Mouse (Mus musculus) CD4-positive, CD25-positive, alpha-beta regulatory T cell (primary cell): ENCODE results near the gene Tceal6. TPM values are rescaled to one million over a fixed set of nuclear protein-coding genes. Genes with fewer than 3 reads are reported as not detected.

ENCODE experiments used
- polyA plus RNA-seq: library from polyadenylated mRNA; unstranded; fragments of 100-300 nt; shearing (Covaris generic); gene quantifications from one replicate; pipeline ENCODE4 v1.2.1, GENCODE M21; 2017

Gene Tceal6
- polyA plus RNA-seq, result not detected

DNA sequence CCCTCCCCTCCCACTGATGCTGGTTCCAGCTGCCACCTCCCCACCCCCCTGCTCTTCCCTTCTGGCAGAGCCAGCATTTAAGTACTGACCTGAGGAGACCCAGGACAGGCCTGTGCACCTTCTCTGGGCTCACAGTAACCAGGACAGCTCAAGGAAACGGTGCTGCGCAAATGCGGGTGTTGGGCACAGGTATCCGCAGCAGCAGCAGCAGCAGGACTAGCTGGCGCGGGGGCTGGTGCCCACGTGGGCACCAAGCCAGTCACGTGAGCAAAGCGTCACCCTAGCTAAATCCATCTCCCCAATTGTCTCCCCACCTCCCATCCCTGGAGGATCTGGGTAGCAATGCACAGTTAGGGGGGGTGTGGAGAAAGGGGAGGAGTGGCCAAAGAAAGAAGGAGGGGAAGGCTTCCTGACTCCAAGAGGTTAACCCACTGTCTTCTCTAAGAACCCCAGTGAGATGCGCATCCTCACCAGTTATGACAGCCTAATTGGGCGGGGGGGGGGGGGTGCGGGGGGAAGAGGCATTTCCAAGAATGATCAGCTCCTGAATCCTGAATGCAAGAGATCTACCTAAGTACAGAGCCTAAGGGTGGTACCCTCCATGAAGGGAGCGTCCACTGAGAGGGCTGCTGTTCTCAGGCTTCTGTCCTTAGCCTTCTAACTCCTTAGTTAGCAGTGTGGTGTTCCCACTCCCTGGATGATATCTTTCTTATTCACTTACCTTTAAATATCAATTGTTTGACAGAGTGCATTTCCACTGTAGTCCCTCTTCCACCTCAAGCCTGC, at the start of gene Tceal6:
Gene Tceal6, minus strand, starts transcription at position 252 of the 786 bp plus-strand sequence.

DNA sequence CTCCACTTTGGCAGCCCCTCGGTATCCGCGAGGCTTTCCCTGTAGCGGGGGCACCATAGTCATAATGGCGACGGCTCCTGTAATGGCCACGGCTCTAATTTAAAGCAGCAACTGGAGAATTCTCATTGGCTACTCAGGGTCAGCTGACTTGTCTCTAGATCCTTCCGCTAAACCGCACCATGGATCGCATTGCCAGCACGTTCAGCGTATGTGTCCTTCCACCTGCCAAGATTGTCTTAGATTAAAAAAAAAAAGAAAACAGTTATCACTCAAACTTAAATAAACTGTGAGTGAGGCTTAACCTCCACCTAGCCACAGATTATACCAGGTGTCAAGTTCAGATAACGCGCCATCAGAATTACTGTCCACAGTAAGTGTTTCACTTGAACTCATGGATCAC, 33.0 kb downstream of the Tceal6 start, which contains the start of gene Gm15023:
Gene Gm15023, minus strand, starts transcription at position 101 of the 400 bp plus-strand sequence.

Other genes starting within 250 kb of the Tceal6 start
- gene Nxf2, start 245.9 kb downstream of the Tceal6 start, polyA plus RNA-seq, result 0.20 TPM
- gene Zmat1, start 201.5 kb downstream of the Tceal6 start, polyA plus RNA-seq, result 9.7 TPM
- not detected for gene Gm15023, start 33.1 kb downstream of the Tceal6 start, polyA plus RNA-seq
- not detected for gene Pramel3, start 91.6 kb upstream of the Tceal6 start, polyA plus RNA-seq
- 0.08 TPM for gene Gm5128, start 162.6 kb upstream of the Tceal6 start, polyA plus RNA-seq
- not detected for gene Gm7903, start 223.1 kb upstream of the Tceal6 start, polyA plus RNA-seq